Mouse (Mus musculus): Measurements from ENCODE around the gene Ctsa. TPM values are rescaled to one million over a fixed set of nuclear protein-coding genes. Genes with fewer than 3 reads are reported as not detected.
"Not testable (repeated sequence)": the region's sequence is repeated elsewhere in the genome, so short reads cannot be mapped to it uniquely, and the experiment has no call there.

The Ctsa gene
- polyA plus RNA-seq, 1 experiment from 2014 or later, result 1,079 TPM

DNA sequence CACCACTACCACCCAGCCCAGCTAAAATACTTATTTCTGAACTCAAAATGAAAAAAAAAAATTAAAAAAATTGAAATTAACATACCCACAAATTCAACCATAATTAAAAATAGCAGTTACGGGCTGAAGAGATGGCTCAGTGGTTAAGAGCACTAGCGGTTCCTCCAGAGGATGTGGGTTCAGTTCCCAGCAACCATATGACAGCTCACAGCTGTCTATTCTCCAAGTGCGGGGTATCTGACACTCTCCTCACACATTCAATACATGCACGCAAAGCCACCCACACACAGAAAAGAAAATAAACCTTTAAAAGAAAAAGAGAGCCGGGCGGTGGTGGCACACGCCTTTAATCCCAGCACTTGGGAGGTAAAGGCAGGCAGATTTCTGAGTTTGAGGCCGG lies 17.4 kb downstream of the Ctsa start:
- Histone ChIP-seq H3K9ac (ENCODE audit: low read depth, low read length) (no peak overlapping the region), H3K4me3 (ENCODE audit: low read depth, low read length) (no peak overlapping the region), H3K36me3 (ENCODE audit: control insufficient read depth, insufficient read depth) (no peaks in the 10 kb centered on the region; the same call in 1 of the 2 replicates), H3K27me3 (replicated peaks; ENCODE audit: control insufficient read depth, insufficient read depth, low read length) (0 out of 2 replicates have a peak, but pooled peaks cover 8% of the 10 kb centered on the region), H3K4me2 (replicated peaks; ENCODE audit: low read depth) (no peak overlapping the region), H3K9me3 (ENCODE audit: control insufficient read depth) (no peaks in the 10 kb centered on the region), H3K27ac (ENCODE audit: low read depth, low read length) (no peak overlapping the region), H3K4me1 (replicated peaks; ENCODE audit: control insufficient read depth, insufficient read depth, low read length) (no peaks in the 10 kb centered on the region)
- TF ChIP-seq CTCF (IDR thresholded peaks at IDR 0.05; ENCODE audit: low read depth), result no peak
- no peak for ATAC-seq
- 84% methylated on average over 8 of the region's 8 CpGs for WGBS

DNA sequence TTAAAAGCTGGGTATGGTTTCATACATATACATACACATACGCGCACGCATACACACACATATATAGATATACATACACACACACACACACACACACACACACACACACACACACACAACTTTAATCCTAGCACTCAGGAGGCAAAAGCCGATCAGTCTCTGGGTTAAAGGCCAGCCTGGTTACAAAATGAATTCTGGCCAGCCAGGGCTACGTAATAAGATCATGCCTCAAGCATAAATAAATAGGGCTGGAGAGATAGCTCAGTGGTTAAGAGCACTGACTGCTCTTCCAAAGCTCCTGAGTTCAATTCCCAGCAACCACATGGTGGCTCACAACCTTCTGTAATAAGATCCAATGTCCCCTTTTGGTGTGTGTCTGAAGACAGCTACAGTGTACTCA lies 22.9 kb downstream of the Ctsa start:
- peaks cover 28% of the 10 kb centered on the region for H3K27me3 ChIP-seq (replicated peaks; ENCODE audit: control insufficient read depth, insufficient read depth, low read length)
- H3K4me3 ChIP-seq (ENCODE audit: low read depth, low read length); H3K9ac ChIP-seq (ENCODE audit: low read depth, low read length); H3K9me3 ChIP-seq (ENCODE audit: control insufficient read depth); H3K4me1 ChIP-seq (replicated peaks; ENCODE audit: control insufficient read depth, insufficient read depth, low read length); H3K4me2 ChIP-seq (replicated peaks; ENCODE audit: low read depth); H3K27ac ChIP-seq (ENCODE audit: low read depth, low read length); ATAC-seq; H3K36me3 ChIP-seq (ENCODE audit: control insufficient read depth, insufficient read depth): not testable (repeated sequence)
- WGBS, result 72% methylated on average over 5 of the region's 5 CpGs

DNA sequence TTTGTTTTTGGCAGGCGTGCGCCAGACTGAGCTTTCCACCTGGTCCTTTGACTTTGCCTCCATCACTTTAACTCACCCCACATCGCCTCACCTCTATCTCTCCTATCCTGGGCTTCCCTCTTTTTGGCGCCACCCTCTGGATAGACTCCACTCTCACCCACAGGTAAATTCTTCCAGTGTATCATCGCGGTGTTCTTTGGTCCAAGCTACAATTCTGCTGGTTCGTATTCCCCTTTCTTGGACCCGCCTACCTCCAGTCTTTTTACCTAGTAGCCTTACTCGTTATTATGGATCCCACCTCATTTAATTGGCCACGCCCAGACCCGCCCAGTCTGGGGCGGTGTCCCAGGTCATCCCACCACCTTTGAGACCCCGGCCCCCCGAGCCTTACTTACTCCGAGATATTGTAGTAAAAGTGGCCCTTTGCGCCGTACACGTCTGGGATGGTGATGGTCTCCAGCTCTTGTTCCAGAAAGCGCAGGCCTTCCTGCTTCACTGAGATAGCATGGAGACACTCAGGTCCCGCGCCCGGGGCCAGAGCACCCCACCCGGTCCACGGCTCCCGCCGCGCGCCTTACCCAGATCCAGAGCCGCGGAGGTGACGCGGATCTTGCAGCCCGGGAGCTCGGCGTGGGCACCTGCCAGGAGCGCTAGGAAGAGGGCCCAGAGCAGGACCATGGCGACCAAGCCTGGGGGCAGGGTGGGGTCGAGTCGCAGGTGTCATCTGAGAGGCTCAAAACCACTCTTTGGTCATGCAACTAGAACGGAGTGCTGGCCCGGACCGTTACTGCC lies 23.8 kb downstream of the Ctsa start:
- 2% methylated on average over 42 of the region's 42 CpGs for WGBS

GRCm38 (mm10) chr2:164857101-164857821 lies 24.6 kb downstream of the Ctsa start, which contains the start of gene Pltp:
Pltp (minus strand) TSS chr2:164857711.
- no peak for TF ChIP-seq CTCF (IDR thresholded peaks at IDR 0.05; ENCODE audit: low read depth)
- H3K27ac ChIP-seq (ENCODE audit: low read depth, low read length), result peak within 1 kb of the TSS; percentile 28; the same call in 1 of the 2 replicates
- no peaks in the 10 kb centered on the region for H3K9me3 ChIP-seq (ENCODE audit: control insufficient read depth)
- H3K9ac ChIP-seq (ENCODE audit: low read depth, low read length), result peak within 1 kb of the TSS; percentile 48
- peaks cover 9% of the 10 kb centered on the region; the same call in 1 of the 2 replicates for H3K4me1 ChIP-seq (replicated peaks; ENCODE audit: control insufficient read depth, insufficient read depth, low read length)
- WGBS, result 0% methylated on average over 47 of the region's 47 CpGs
- peak within 1 kb of the TSS; percentile 81 for H3K4me2 ChIP-seq (replicated peaks; ENCODE audit: low read depth)
- no peaks in the 10 kb centered on the region for H3K36me3 ChIP-seq (ENCODE audit: control insufficient read depth, insufficient read depth)
- ATAC-seq, result no peak
- peak within 1 kb of the TSS; percentile 51 for H3K4me3 ChIP-seq (ENCODE audit: low read depth, low read length)
- peaks cover 28% of the 10 kb centered on the region for H3K27me3 ChIP-seq (replicated peaks; ENCODE audit: control insufficient read depth, insufficient read depth, low read length)

More for the DNA sequence above, 23.8 kb downstream of the Ctsa start:
- ATAC-seq, result 0 out of 2 replicates have a peak, but pooled peaks have one; percentile 6
- Histone ChIP-seq H3K9me3 (ENCODE audit: control insufficient read depth) (no peaks in the 10 kb centered on the region), H3K27me3 (replicated peaks; ENCODE audit: control insufficient read depth, insufficient read depth, low read length) (peaks cover 28% of the 10 kb centered on the region), H3K27ac (ENCODE audit: low read depth, low read length) (no peak overlapping the region), H3K36me3 (ENCODE audit: control insufficient read depth, insufficient read depth) (no peaks in the 10 kb centered on the region), H3K4me1 (replicated peaks; ENCODE audit: control insufficient read depth, insufficient read depth, low read length) (peaks cover 9% of the 10 kb centered on the region; the same call in 1 of the 2 replicates), H3K9ac (ENCODE audit: low read depth, low read length) (peak overlapping the region; percentile 48), H3K4me3 (ENCODE audit: low read depth, low read length) (peak overlapping the region; percentile 51), H3K4me2 (replicated peaks; ENCODE audit: low read depth) (peak overlapping the region; percentile 81)
- TF ChIP-seq CTCF (IDR thresholded peaks at IDR 0.05; ENCODE audit: low read depth), result peak; percentile 34

DNA sequence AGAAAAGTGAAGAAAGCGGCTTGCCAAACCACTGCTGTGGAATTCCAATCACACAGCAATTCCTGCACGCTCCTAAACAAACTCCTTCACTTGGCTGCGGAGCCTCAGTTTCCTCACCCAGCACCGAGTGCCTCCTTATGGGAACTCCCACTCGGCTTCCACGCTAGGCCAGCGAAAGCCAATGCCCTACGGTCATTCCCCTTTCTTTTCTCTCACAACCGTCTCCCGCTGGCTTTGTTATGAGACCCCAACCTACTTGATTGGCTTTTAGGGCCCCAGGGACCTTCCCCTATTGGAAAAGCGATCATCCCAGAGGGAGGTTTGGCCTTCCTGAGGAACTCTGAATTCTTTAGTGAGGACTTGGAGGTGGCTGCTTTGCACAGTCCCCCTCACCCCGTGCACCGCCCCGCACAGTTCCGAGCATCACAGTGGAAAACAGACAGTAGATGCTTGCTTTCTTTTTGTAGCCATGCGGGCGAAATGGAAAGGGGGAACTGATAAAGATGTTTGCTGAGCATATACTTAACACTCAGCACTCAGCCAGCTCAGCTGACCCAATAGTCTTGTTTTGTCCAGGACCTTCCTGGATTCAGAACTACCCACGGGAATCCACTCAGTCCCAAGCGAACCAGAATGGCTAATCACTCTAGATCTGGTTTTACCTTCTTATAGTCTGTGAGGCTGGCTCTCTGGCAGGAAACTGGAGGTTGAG lies 25.3 kb downstream of the Ctsa start:
- peak overlapping the region; percentile 51 for H3K4me3 ChIP-seq (ENCODE audit: low read depth, low read length)
- H3K27me3 ChIP-seq (replicated peaks; ENCODE audit: control insufficient read depth, insufficient read depth, low read length), result peaks cover 28% of the 10 kb centered on the region
- no peak for TF ChIP-seq CTCF (IDR thresholded peaks at IDR 0.05; ENCODE audit: low read depth)
- 16% methylated on average over 19 of the region's 19 CpGs for WGBS
- H3K36me3 ChIP-seq (ENCODE audit: control insufficient read depth, insufficient read depth), result no peaks in the 10 kb centered on the region
- peak overlapping the region; percentile 81 for H3K4me2 ChIP-seq (replicated peaks; ENCODE audit: low read depth)
- H3K9me3 ChIP-seq (ENCODE audit: control insufficient read depth), result no peaks in the 10 kb centered on the region
- H3K27ac ChIP-seq (ENCODE audit: low read depth, low read length), result peak overlapping the region; percentile 28; the same call in 1 of the 2 replicates
- H3K9ac ChIP-seq (ENCODE audit: low read depth, low read length), result peak overlapping the region; percentile 48
- peaks cover 9% of the 10 kb centered on the region; the same call in 1 of the 2 replicates for H3K4me1 ChIP-seq (replicated peaks; ENCODE audit: control insufficient read depth, insufficient read depth, low read length)
- ATAC-seq, result no peak

DNA sequence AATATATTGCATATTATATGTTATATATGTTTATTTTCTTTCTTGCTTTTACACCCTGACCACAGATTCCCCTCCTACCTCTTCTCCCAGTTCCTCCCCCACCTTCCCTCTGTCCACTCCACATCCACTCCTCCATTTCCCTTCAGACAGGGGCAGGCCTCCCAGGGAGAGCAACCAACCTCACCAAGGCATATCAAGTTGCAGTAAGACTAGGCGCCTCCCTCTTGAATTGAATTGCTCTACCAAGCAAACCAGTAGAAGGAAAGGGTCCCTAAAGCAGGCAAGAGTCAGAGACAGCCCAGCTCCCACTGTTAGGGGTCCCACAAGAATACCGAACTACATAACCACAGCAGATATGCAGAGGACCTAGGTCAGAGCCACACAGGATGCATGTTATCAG lies 26.5 kb downstream of the Ctsa start:
- no peak for ATAC-seq
- Histone ChIP-seq H3K9ac (ENCODE audit: low read depth, low read length) (no peak overlapping the region), H3K4me3 (ENCODE audit: low read depth, low read length) (no peak overlapping the region), H3K4me1 (replicated peaks; ENCODE audit: control insufficient read depth, insufficient read depth, low read length) (peaks cover 9% of the 10 kb centered on the region; the same call in 1 of the 2 replicates), H3K4me2 (replicated peaks; ENCODE audit: low read depth) (peak overlapping the region; percentile 32), H3K27me3 (replicated peaks; ENCODE audit: control insufficient read depth, insufficient read depth, low read length) (peaks cover 26% of the 10 kb centered on the region), H3K36me3 (ENCODE audit: control insufficient read depth, insufficient read depth) (no peaks in the 10 kb centered on the region), H3K27ac (ENCODE audit: low read depth, low read length) (no peak overlapping the region), H3K9me3 (ENCODE audit: control insufficient read depth) (no peaks in the 10 kb centered on the region)
- 58% methylated on average over 2 of the region's 2 CpGs for WGBS
- TF ChIP-seq CTCF (IDR thresholded peaks at IDR 0.05; ENCODE audit: low read depth), result no peak

Measured in intestine, postnatal 0 days (tissue).